Mouse (Mus musculus): Measurements from ENCODE around the gene Spint1. TPM values are rescaled to one million over a fixed set of nuclear protein-coding genes. Genes with fewer than 3 reads are reported as not detected.

Spint1 gene
- polyA plus RNA-seq, 1 experiment, result 57.3 TPM

DNA sequence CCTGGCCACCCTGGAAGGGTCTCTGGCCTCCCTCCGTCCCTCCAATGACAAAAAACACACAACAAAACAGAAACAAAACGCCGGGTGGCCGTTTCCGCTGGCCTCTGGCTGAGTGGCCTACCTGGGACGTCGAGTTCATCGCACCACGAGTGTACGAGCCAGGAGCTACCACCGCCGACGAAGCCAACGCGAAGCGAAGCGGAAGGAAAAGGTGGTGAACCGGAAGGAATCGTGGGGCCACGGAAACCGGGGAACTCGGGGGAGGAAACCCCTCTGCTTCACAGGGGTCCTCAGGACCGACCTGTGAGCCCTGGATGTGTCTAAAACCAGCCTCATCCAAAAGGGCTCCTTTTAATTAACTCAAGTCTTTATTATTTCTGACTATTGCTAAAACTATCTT, 40.6 kb downstream of the Spint1 start:
- no peak for TF ChIP-seq EP300 (IDR thresholded peaks at IDR 0.05; ENCODE audit: insufficient read depth, low read depth, low read length)
- no peak for TF ChIP-seq CTCF (IDR thresholded peaks at IDR 0.05; ENCODE audit: low read depth, low read length)
- TF ChIP-seq POLR2A (IDR thresholded peaks at IDR 0.05; ENCODE audit: insufficient read depth, low read length), result no peak
- Histone ChIP-seq H3K27ac (ENCODE audit: insufficient read depth, low read length) (no peak overlapping the region), H3K4me1 (ENCODE audit: control insufficient read depth, insufficient read depth, low read length) (peaks cover 2% of the 10 kb centered on the region), H3K9ac (ENCODE audit: low read depth, poor library complexity, severe bottlenecking) (no peak overlapping the region), H3K36me3 (ENCODE audit: control insufficient read depth, insufficient read depth, low read length, poor library complexity, severe bottlenecking) (no peaks in the 10 kb centered on the region), H3K9me3 (replicated peaks; ENCODE audit: control insufficient read depth, insufficient read depth, low read length, poor library complexity, severe bottlenecking) (no peaks in the 10 kb centered on the region), H3K4me3 (ENCODE audit: low read depth, low read length) (no peak overlapping the region; the same call in 1 of the 2 replicates), H3K27me3 (ENCODE audit: control insufficient read depth, insufficient read depth, low read length, poor library complexity, severe bottlenecking) (no peaks in the 10 kb centered on the region)

GRCm38 (mm10) chr2:119281899-119282565, 44.9 kb downstream of the Spint1 start:
- H3K27me3 ChIP-seq (ENCODE audit: control insufficient read depth, insufficient read depth, low read length, poor library complexity, severe bottlenecking), result no peaks in the 10 kb centered on the region
- H3K4me1 ChIP-seq (ENCODE audit: control insufficient read depth, insufficient read depth, low read length), result no peaks in the 10 kb centered on the region
- H3K9me3 ChIP-seq (replicated peaks; ENCODE audit: control insufficient read depth, insufficient read depth, low read length, poor library complexity, severe bottlenecking), result no peaks in the 10 kb centered on the region
- no peak overlapping the region for H3K4me3 ChIP-seq (ENCODE audit: low read depth, low read length)
- no peak overlapping the region for H3K9ac ChIP-seq (ENCODE audit: low read depth, poor library complexity, severe bottlenecking)
- no peak overlapping the region for H3K27ac ChIP-seq (ENCODE audit: insufficient read depth, low read length)
- TF ChIP-seq POLR2A (IDR thresholded peaks at IDR 0.05; ENCODE audit: insufficient read depth, low read length) (no peak), CTCF (IDR thresholded peaks at IDR 0.05; ENCODE audit: low read depth, low read length) (no peak), EP300 (IDR thresholded peaks at IDR 0.05; ENCODE audit: insufficient read depth, low read depth, low read length) (no peak)
- no peaks in the 10 kb centered on the region for H3K36me3 ChIP-seq (ENCODE audit: control insufficient read depth, insufficient read depth, low read length, poor library complexity, severe bottlenecking)

GRCm38 (mm10) chr2:119287372-119287771, 50.2 kb downstream of the Spint1 start:
- Histone ChIP-seq H3K4me1 (ENCODE audit: control insufficient read depth, insufficient read depth, low read length) (no peaks in the 10 kb centered on the region), H3K9ac (ENCODE audit: low read depth, poor library complexity, severe bottlenecking) (no peak overlapping the region), H3K9me3 (replicated peaks; ENCODE audit: control insufficient read depth, insufficient read depth, low read length, poor library complexity, severe bottlenecking) (no peaks in the 10 kb centered on the region), H3K4me3 (ENCODE audit: low read depth, low read length) (no peak overlapping the region), H3K27me3 (ENCODE audit: control insufficient read depth, insufficient read depth, low read length, poor library complexity, severe bottlenecking) (no peaks in the 10 kb centered on the region), H3K36me3 (ENCODE audit: control insufficient read depth, insufficient read depth, low read length, poor library complexity, severe bottlenecking) (0 out of 2 replicates have a peak, but pooled peaks cover 8% of the 10 kb centered on the region), H3K27ac (ENCODE audit: insufficient read depth, low read length) (0 out of 2 replicates have a peak overlapping the region, but pooled peaks have one; percentile 0)
- TF ChIP-seq CTCF (IDR thresholded peaks at IDR 0.05; ENCODE audit: low read depth, low read length) (no peak), POLR2A (IDR thresholded peaks at IDR 0.05; ENCODE audit: insufficient read depth, low read length) (no peak), EP300 (IDR thresholded peaks at IDR 0.05; ENCODE audit: insufficient read depth, low read depth, low read length) (no peak)

DNA sequence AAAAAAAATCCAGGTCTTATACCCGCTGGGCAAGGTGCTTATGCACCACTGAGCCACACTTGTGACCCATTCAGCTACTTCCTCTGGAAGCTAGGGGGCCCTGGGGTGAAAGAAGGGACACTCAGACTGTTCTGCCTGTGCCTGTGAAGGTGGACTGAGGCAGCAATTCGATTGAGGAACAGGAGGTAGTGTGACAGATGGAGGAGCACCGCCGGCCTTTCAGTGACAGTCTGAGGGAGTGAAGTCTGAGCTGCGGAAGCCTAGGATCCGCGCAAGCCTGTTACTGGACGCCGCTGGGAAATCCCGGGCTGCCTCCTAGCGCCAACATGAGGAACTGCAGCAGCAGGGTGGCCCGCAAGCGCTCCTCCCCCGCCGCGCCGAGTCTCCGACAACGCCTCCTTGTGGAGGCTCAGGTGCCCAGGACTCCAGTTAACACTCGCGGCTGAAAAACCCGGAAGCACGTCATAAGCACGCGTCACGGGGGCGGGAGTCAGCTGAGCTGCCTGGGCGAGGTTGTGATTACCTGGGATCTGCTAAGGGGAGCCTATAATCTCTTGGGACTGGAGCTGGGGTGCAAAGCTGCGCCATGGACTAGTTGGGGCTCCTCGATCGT, 51.2 kb downstream of the Spint1 start, which contains the start of gene Vps18:
Gene Vps18 (plus strand): TSS at position 471 of the 613 bp plus-strand sequence.
- Histone ChIP-seq H3K4me3 (ENCODE audit: low read depth, low read length) (peak within 1 kb of the TSS; percentile 92), H3K27me3 (ENCODE audit: control insufficient read depth, insufficient read depth, low read length, poor library complexity, severe bottlenecking) (no peaks in the 10 kb centered on the region), H3K27ac (ENCODE audit: insufficient read depth, low read length) (0 out of 2 replicates have a peak within 1 kb of the TSS, but pooled peaks have one; percentile 0), H3K9ac (ENCODE audit: low read depth, poor library complexity, severe bottlenecking) (peak within 1 kb of the TSS; percentile 83), H3K36me3 (ENCODE audit: control insufficient read depth, insufficient read depth, low read length, poor library complexity, severe bottlenecking) (0 out of 2 replicates have a peak, but pooled peaks cover 8% of the 10 kb centered on the region), H3K4me1 (ENCODE audit: control insufficient read depth, insufficient read depth, low read length) (no peaks in the 10 kb centered on the region), H3K9me3 (replicated peaks; ENCODE audit: control insufficient read depth, insufficient read depth, low read length, poor library complexity, severe bottlenecking) (no peaks in the 10 kb centered on the region)
- TF ChIP-seq POLR2A (IDR thresholded peaks at IDR 0.05; ENCODE audit: insufficient read depth, low read length), result peak; percentile 28
- peak; percentile 96 for TF ChIP-seq CTCF (IDR thresholded peaks at IDR 0.05; ENCODE audit: low read depth, low read length)
- TF ChIP-seq EP300 (IDR thresholded peaks at IDR 0.05; ENCODE audit: insufficient read depth, low read depth, low read length), result peak; percentile 65; the same call in 1 of the 2 replicates

- no peak for TF ChIP-seq POLR2A (IDR thresholded peaks at IDR 0.05; ENCODE audit: insufficient read depth, low read length)
- no peak for TF ChIP-seq CTCF (IDR thresholded peaks at IDR 0.05; ENCODE audit: low read depth, low read length)
- TF ChIP-seq EP300 (IDR thresholded peaks at IDR 0.05; ENCODE audit: insufficient read depth, low read depth, low read length), result no peak
- Histone ChIP-seq H3K4me1 (ENCODE audit: control insufficient read depth, insufficient read depth, low read length) (no peaks in the 10 kb centered on the region), H3K9ac (ENCODE audit: low read depth, poor library complexity, severe bottlenecking) (peak overlapping the region; percentile 83), H3K4me3 (ENCODE audit: low read depth, low read length) (peak overlapping the region; percentile 92), H3K27ac (ENCODE audit: insufficient read depth, low read length) (no peak overlapping the region), H3K9me3 (replicated peaks; ENCODE audit: control insufficient read depth, insufficient read depth, low read length, poor library complexity, severe bottlenecking) (no peaks in the 10 kb centered on the region), H3K36me3 (ENCODE audit: control insufficient read depth, insufficient read depth, low read length, poor library complexity, severe bottlenecking) (0 out of 2 replicates have a peak, but pooled peaks cover 8% of the 10 kb centered on the region), H3K27me3 (ENCODE audit: control insufficient read depth, insufficient read depth, low read length, poor library complexity, severe bottlenecking) (no peaks in the 10 kb centered on the region)
These were observed 51.9 kb downstream of the Spint1 start for GRCm38 (mm10) chr2:119289014-119289416.

- TF ChIP-seq EP300 (IDR thresholded peaks at IDR 0.05; ENCODE audit: insufficient read depth, low read depth, low read length), result no peak
- TF ChIP-seq POLR2A (IDR thresholded peaks at IDR 0.05; ENCODE audit: insufficient read depth, low read length), result no peak
- TF ChIP-seq CTCF (IDR thresholded peaks at IDR 0.05; ENCODE audit: low read depth, low read length), result no peak
- Histone ChIP-seq H3K36me3 (ENCODE audit: control insufficient read depth, insufficient read depth, low read length, poor library complexity, severe bottlenecking) (0 out of 2 replicates have a peak, but pooled peaks cover 8% of the 10 kb centered on the region), H3K27ac (ENCODE audit: insufficient read depth, low read length) (no peak overlapping the region), H3K4me3 (ENCODE audit: low read depth, low read length) (no peak overlapping the region), H3K27me3 (ENCODE audit: control insufficient read depth, insufficient read depth, low read length, poor library complexity, severe bottlenecking) (no peaks in the 10 kb centered on the region), H3K9ac (ENCODE audit: low read depth, poor library complexity, severe bottlenecking) (no peak overlapping the region), H3K9me3 (replicated peaks; ENCODE audit: control insufficient read depth, insufficient read depth, low read length, poor library complexity, severe bottlenecking) (no peaks in the 10 kb centered on the region), H3K4me1 (ENCODE audit: control insufficient read depth, insufficient read depth, low read length) (no peaks in the 10 kb centered on the region)
These were observed 55.1 kb downstream of the Spint1 start for GRCm38 (mm10) chr2:119292281-119292680.
